Comparison of ENCODE assay signal across 9 mouse cellular contexts in the genomic region with DNA sequence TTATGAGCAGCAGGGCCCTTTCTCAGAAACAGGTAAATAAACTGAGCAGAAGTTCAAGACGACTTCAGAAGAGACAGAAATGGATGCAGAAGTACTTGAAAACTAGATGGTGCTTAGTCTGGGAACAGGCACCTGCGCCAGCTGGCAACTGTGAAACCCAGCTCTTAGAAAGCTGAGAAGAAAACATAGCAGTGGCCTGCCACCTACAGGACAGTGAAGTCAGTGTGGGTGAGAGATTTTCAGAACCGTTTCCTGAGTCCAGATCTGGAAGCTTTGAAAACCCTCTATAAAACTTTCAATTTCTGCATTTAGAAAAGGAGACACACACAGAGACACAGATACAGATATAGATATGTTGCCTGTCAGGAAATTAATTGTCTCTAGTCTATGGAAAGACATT.
DNase-seq lines count a peak whose midpoint lies in the region; ATAC-seq and TF ChIP-seq lines count a peak whose summit lies in the region.
"Had no signal": no experiment of that assay in that cellular context is flagged by ENCODE, and none has a peak within 500 bp of the region (broad histone marks: within the 10 kb centered on the region; RNA-seq: fewer than 3 reads in every experiment).

No protein-coding gene starts in this region.

- H3K9ac ChIP-seq in midbrain, embryonic 11.5 days (ENCODE audit: low read length), result no peak overlapping the region
- H3K9ac ChIP-seq in forebrain, embryonic 12.5 days, result no peak overlapping the region
- H3K9ac ChIP-seq: limb, embryonic 12.5 days had no signal

- no peaks in the 10 kb centered on the region for H3K4me1 ChIP-seq in midbrain, embryonic 11.5 days (ENCODE audit: control insufficient read depth, insufficient read depth, low read length)
- no peaks in the 10 kb centered on the region for H3K4me1 ChIP-seq in midbrain, embryonic 10.5 days
- H3K4me1 ChIP-seq in forebrain, embryonic 12.5 days, result no peaks in the 10 kb centered on the region
- H3K4me1 ChIP-seq: limb, embryonic 12.5 days had no signal

- H3K27me3 ChIP-seq in midbrain, embryonic 11.5 days (ENCODE audit: control insufficient read depth, insufficient read depth, low read length), result no peaks in the 10 kb centered on the region
- no peaks in the 10 kb centered on the region for H3K27me3 ChIP-seq in midbrain, embryonic 10.5 days (ENCODE audit: low read depth, poor library complexity, severe bottlenecking)
- H3K27me3 ChIP-seq in forebrain, embryonic 12.5 days, result no peaks in the 10 kb centered on the region
- H3K27me3 ChIP-seq: limb, embryonic 12.5 days had no signal

- WGBS in midbrain, embryonic 11.5 days, result 41% methylated on average over 3 of the region's 3 CpGs
- 45% methylated on average over 3 of the region's 3 CpGs for WGBS in midbrain, embryonic 10.5 days
- WGBS in forebrain, embryonic 12.5 days, result 44% methylated on average over 3 of the region's 3 CpGs

- ATAC-seq in midbrain, embryonic 11.5 days (ENCODE audit: low FRiP score), result peak; percentile 75; the same call in 1 of the 2 replicates
- peak; percentile 36; the same call in 1 of the 2 replicates for ATAC-seq in forebrain, embryonic 12.5 days (ENCODE audit: low FRiP score)
- peak; percentile 68 to 83; a peak in 3 of 4 replicates for ATAC-seq in hematopoietic stem cell, adult 5-6 weeks (replicated peaks in 1 of 2; ENCODE audit: insufficient read depth in 1 of 2, low FRiP score in 2 of 2, low TSS enrichment in 1 of 2, low read depth in 1 of 2, poor library complexity in 2 of 2, severe bottlenecking in 2 of 2)
- ATAC-seq in megakaryocyte, adult 5-6 weeks (ENCODE audit: poor library complexity, severe bottlenecking), result no peak

- DNase-seq in midbrain, embryonic 11.5 days (ENCODE audit: low spot score, missing footprints), result peak; percentile 85
- DNase-seq in midbrain, embryonic 10.5 days (ENCODE audit: low spot score), result no peak
- DNase-seq in brain, embryonic 14.5 days (ENCODE audit: low read depth), result peak; percentile 78
- DNase-seq in lung, postnatal 25 days (ENCODE audit: low spot score), result peak; percentile 2
- DNase-seq in yolk sac, embryonic 10.5 days (ENCODE audit: low spot score), result no peak

- no peak overlapping the region for H3K4me2 ChIP-seq in midbrain, embryonic 11.5 days
- H3K4me2 ChIP-seq in forebrain, embryonic 12.5 days, result no peak overlapping the region
- H3K4me2 ChIP-seq: limb, embryonic 12.5 days had no signal

- no peaks in the 10 kb centered on the region for H3K36me3 ChIP-seq in midbrain, embryonic 11.5 days (ENCODE audit: control insufficient read depth, insufficient read depth, low read length)
- H3K36me3 ChIP-seq in midbrain, embryonic 10.5 days, result no peaks in the 10 kb centered on the region
- no peaks in the 10 kb centered on the region for H3K36me3 ChIP-seq in forebrain, embryonic 12.5 days (replicated peaks)
- H3K36me3 ChIP-seq: limb, embryonic 12.5 days had no signal

- TF ChIP-seq POLR2A in brain, embryonic 14.5 days (IDR thresholded peaks at IDR 0.05; ENCODE audit: borderline replicate concordance, extremely low read depth, insufficient read depth, insufficient read length, poor library complexity, severe bottlenecking), result no peak

- TF ChIP-seq CTCF in brain, embryonic 14.5 days (IDR thresholded peaks at IDR 0.05; ENCODE audit: borderline replicate concordance, extremely low read depth, insufficient read depth, insufficient read length), result peak; percentile 54; the same call in 1 of the 2 replicates

- H3K4me3 ChIP-seq in midbrain, embryonic 11.5 days (ENCODE audit: low read depth, low read length), result no peak overlapping the region
- H3K4me3 ChIP-seq in midbrain, embryonic 10.5 days, result no peak overlapping the region
- no peak overlapping the region for H3K4me3 ChIP-seq in forebrain, embryonic 12.5 days (replicated peaks)
- H3K4me3 ChIP-seq: limb, embryonic 12.5 days had no signal

- H3K27ac ChIP-seq in midbrain, embryonic 11.5 days (ENCODE audit: low read depth, low read length), result no peak overlapping the region
- H3K27ac ChIP-seq in midbrain, embryonic 10.5 days (replicated peaks), result no peak overlapping the region
- H3K27ac ChIP-seq in forebrain, embryonic 12.5 days, result no peak overlapping the region
- H3K27ac ChIP-seq: limb, embryonic 12.5 days had no signal

- no peaks in the 10 kb centered on the region for H3K9me3 ChIP-seq in midbrain, embryonic 11.5 days (ENCODE audit: control insufficient read depth, low read length)
- H3K9me3 ChIP-seq in midbrain, embryonic 10.5 days (replicated peaks), result no peaks in the 10 kb centered on the region
- H3K9me3 ChIP-seq in forebrain, embryonic 12.5 days, result no peaks in the 10 kb centered on the region
- H3K9me3 ChIP-seq: limb, embryonic 12.5 days had no signal

Comparison
In these comparisons a context has a peak if more than half of its experiments do, and no peak if none do; other contexts are left out.
1. DNase-seq: peak in midbrain, embryonic 11.5 days (single experiment), brain, embryonic 14.5 days (single experiment) and lung, postnatal 25 days (single experiment); none in midbrain, embryonic 10.5 days (single experiment) and yolk sac, embryonic 10.5 days (single experiment).